Mouse (Mus musculus): ENCODE measurements around the gene Avp. TPM values are rescaled to one million over a fixed set of nuclear protein-coding genes. Genes with fewer than 3 reads are reported as not detected.

Gene Avp
- polyA plus RNA-seq, 1 experiment from 2014 or later: not detected

GRCm38 (mm10) chr2:130532201-130532600, 50.2 kb downstream of the Avp start:
- WGBS: 95% methylated on average over 2 of the region's 2 CpGs

More at GRCm38 (mm10) chr2:130532201-130532600, 50.2 kb downstream of the Avp start:
- H3K27ac ChIP-seq: no peak overlapping the region
- H3K9ac ChIP-seq: no peak overlapping the region
- ATAC-seq (ENCODE audit: low FRiP score): no peak
- no peak overlapping the region for H3K4me3 ChIP-seq (replicated peaks)
- no peaks in the 10 kb centered on the region for H3K9me3 ChIP-seq
- no peaks in the 10 kb centered on the region for H3K27me3 ChIP-seq
- no peak overlapping the region for H3K4me2 ChIP-seq
- no peaks in the 10 kb centered on the region for H3K4me1 ChIP-seq
- peaks cover 51% of the 10 kb centered on the region for H3K36me3 ChIP-seq (replicated peaks)

Small RNAs within 50 kb of the gene (microRNA-seq; reads per million reads assigned to microRNA genes)
- gene Gm23876: not detected

Other genes with a start within 250 kb of the Avp start
- gene Cpxm1, start 185.0 kb downstream of the Avp start, polyA plus RNA-seq (2016; fragmentation: Nextera tagmentation; extraction: Ambion mirVana): 26.2 and 28.4 TPM in 2 replicates
- not detected in 2 replicates for gene Gm28372, start 177.3 kb downstream of the Avp start, polyA plus RNA-seq (2016; fragmentation: Nextera tagmentation; extraction: Ambion mirVana)
- gene 1700020A23Rik, start 177.3 kb downstream of the Avp start, polyA plus RNA-seq (2016; fragmentation: Nextera tagmentation; extraction: Ambion mirVana): not detected in 2 replicates
- gene Tmem239, start 176.1 kb downstream of the Avp start, polyA plus RNA-seq (2016; fragmentation: Nextera tagmentation; extraction: Ambion mirVana): 0.15 TPM in 1 of 2 replicates, not detected in the other
- gene Vps16, start 158.2 kb downstream of the Avp start, polyA plus RNA-seq (2016; fragmentation: Nextera tagmentation; extraction: Ambion mirVana): 133 and 137 TPM in 2 replicates
- gene Pced1a, start 157.9 kb downstream of the Avp start, polyA plus RNA-seq (2016; fragmentation: Nextera tagmentation; extraction: Ambion mirVana): 10.9 TPM in 2 replicates
- gene Ptpra, start 132.3 kb downstream of the Avp start, polyA plus RNA-seq (2016; fragmentation: Nextera tagmentation; extraction: Ambion mirVana): 130 and 138 TPM in 2 replicates
- 67.0 and 70.9 TPM in 2 replicates for gene Mrps26, start 18.8 kb downstream of the Avp start, polyA plus RNA-seq (2016; fragmentation: Nextera tagmentation; extraction: Ambion mirVana)
- not detected in 2 replicates for gene Oxt, start 6.4 kb downstream of the Avp start, polyA plus RNA-seq (2016; fragmentation: Nextera tagmentation; extraction: Ambion mirVana)
- gene Fastkd5, start 47.5 kb upstream of the Avp start, polyA plus RNA-seq (2016; fragmentation: Nextera tagmentation; extraction: Ambion mirVana): 16.8 and 19.3 TPM in 2 replicates
- gene Ubox5, start 47.5 kb upstream of the Avp start, polyA plus RNA-seq (2016; fragmentation: Nextera tagmentation; extraction: Ambion mirVana): 13.1 and 16.9 TPM in 2 replicates
- 7.2 and 7.4 TPM in 2 replicates for gene Lzts3, start 60.2 kb upstream of the Avp start, polyA plus RNA-seq (2016; fragmentation: Nextera tagmentation; extraction: Ambion mirVana)
- 47.8 and 49.7 TPM in 2 replicates for gene Ddrgk1, start 82.1 kb upstream of the Avp start, polyA plus RNA-seq (2016; fragmentation: Nextera tagmentation; extraction: Ambion mirVana)
- 145 and 147 TPM in 2 replicates for gene Itpa, start 85.1 kb upstream of the Avp start, polyA plus RNA-seq (2016; fragmentation: Nextera tagmentation; extraction: Ambion mirVana)
- 0.82 and 1.1 TPM in 2 replicates for gene Slc4a11, start 115.0 kb upstream of the Avp start, polyA plus RNA-seq (2016; fragmentation: Nextera tagmentation; extraction: Ambion mirVana)

Data from forebrain, embryonic 12.5 days (tissue).